Mouse (Mus musculus): ENCODE measurements at regions not wholly inside any gene's neighbourhood (a gene's known extent, or its start where the extent isn't known, plus 50 kb on each side); places are given as distances from the start of the nearest gene placed in this dataset.

DNA sequence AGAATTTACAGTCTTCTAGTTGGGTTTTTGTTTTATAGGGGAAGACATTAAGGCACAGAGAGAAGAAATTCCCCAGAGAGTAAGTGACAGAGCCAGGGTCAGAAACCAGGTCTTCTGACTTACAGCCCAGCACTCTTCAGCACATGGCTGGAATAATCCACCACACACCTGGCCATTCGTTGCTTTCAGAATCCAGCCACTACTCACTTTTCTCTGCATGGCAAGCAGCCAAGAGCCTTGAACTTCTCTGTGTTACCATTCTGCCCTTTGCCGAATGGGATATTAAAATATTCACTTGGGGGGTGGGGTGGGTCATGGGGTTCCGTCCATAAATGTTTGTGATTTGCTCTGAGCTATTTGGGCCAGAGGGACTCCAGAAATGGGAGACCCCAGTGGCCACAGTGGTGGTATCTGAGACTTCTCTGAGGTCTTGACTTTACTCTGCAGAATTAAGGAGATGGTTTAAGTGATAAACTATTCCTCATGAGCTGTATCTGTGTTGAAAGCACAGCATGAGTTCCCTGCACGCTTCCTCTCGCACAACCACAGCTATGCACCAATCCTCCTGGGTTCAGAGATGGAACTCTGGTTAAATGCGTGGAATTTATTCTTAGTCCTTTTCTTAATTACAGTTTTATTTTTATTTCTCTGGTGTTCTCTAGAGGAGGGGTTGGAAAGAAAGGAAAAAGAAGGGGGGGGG is 488.9 kb upstream of the Tnc start:
- no peak overlapping the region for H3K27ac ChIP-seq (replicated peaks; ENCODE audit: low read depth, low read length)
- H3K9ac ChIP-seq (ENCODE audit: low read depth, low read length, severe bottlenecking): no peak overlapping the region
- DNase-seq (ENCODE audit: low spot score): peak; percentile 52
- no peaks in the 10 kb centered on the region for H3K9me3 ChIP-seq (ENCODE audit: control insufficient read depth, low read length)
- WGBS: 35% methylated on average over 6 of the region's 6 CpGs
- H3K4me2 ChIP-seq (replicated peaks; ENCODE audit: low read depth, low read length, severe bottlenecking): no peak overlapping the region
- no peak overlapping the region for H3K4me3 ChIP-seq (replicated peaks; ENCODE audit: low read length)
- no peaks in the 10 kb centered on the region for H3K36me3 ChIP-seq (ENCODE audit: control insufficient read depth, insufficient read depth, low read length)
- peak; percentile 57 for ATAC-seq (ENCODE audit: low FRiP score, low read depth)
- H3K4me1 ChIP-seq (ENCODE audit: control insufficient read depth, insufficient read depth, low read length): peaks cover 10% of the 10 kb centered on the region; the same call in 1 of the 2 replicates
- no peaks in the 10 kb centered on the region for H3K27me3 ChIP-seq (ENCODE audit: control insufficient read depth, insufficient read depth, low read length)
- TF ChIP-seq POLR2A (IDR thresholded peaks at IDR 0.05; ENCODE audit: borderline replicate concordance, extremely low read depth, insufficient read depth, insufficient read length): no peak

DNA sequence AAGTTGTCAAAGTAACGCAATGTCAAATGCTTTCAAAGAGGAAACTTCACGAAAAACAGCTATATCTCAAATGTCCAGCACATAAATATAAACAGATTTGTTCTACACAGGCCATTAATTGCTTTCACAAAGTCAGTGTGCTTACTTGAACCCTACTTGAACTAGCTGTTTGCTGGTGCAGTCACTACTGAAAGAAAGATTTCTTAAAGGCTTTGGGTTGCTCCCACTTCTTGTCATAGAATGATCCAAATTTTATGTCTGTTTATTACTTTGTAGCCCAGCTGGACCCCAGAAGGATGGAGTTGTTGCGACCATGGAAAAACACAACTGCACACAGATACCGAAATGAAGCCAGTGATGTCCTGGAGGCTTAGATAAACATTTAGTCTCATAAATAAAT is 491.2 kb upstream of the Tnc start:
- DNase-seq (ENCODE audit: low spot score) (no peak), ATAC-seq (ENCODE audit: low FRiP score, low read depth) (no peak)
- no peak overlapping the region for H3K4me2 ChIP-seq (replicated peaks; ENCODE audit: low read depth, low read length, severe bottlenecking)
- H3K4me1 ChIP-seq (ENCODE audit: control insufficient read depth, insufficient read depth, low read length): peaks cover 10% of the 10 kb centered on the region; the same call in 1 of the 2 replicates
- no peaks in the 10 kb centered on the region for H3K36me3 ChIP-seq (ENCODE audit: control insufficient read depth, insufficient read depth, low read length)
- H3K4me3 ChIP-seq (replicated peaks; ENCODE audit: low read length): no peak overlapping the region
- H3K9me3 ChIP-seq (ENCODE audit: control insufficient read depth, low read length): no peaks in the 10 kb centered on the region
- no peak overlapping the region for H3K27ac ChIP-seq (replicated peaks; ENCODE audit: low read depth, low read length)
- 87% methylated on average over 4 of the region's 4 CpGs for WGBS
- no peak overlapping the region for H3K9ac ChIP-seq (ENCODE audit: low read depth, low read length, severe bottlenecking)
- no peak for TF ChIP-seq POLR2A (IDR thresholded peaks at IDR 0.05; ENCODE audit: borderline replicate concordance, extremely low read depth, insufficient read depth, insufficient read length)
- no peaks in the 10 kb centered on the region for H3K27me3 ChIP-seq (ENCODE audit: control insufficient read depth, insufficient read depth, low read length)

DNA sequence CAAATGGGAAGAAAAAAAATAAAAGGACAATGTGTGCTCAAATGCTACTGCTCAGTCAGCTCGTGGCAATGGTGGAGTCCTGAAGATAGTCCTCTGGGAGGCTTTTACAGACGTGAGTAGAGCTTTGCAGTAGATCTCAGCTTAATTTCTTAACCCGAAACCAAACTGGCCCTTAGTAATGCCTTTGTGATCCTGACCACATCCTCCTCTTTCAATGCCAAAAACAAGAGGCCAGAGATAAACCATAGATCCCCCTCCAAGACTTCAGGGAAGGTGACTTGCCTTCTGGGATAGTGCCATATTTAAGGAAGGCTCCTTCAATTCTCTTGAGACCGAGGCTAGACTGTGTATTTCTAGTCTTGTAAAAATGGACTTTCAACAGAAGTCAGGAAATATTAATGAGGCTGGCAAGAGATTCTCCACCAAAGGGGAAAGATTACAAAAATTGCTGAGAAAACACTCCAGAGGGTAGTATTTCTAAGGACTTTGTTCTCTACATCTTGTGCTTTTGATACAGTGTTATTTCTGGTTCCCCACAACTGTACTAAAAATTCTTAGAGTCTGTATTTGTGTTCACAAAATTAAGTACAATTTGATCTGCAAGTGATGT is 497.9 kb upstream of the Tnc start:
- H3K9me3 ChIP-seq (ENCODE audit: control insufficient read depth, low read length): no peaks in the 10 kb centered on the region
- 75% methylated on average over 4 of the region's 4 CpGs for WGBS
- no peak overlapping the region for H3K4me2 ChIP-seq (replicated peaks; ENCODE audit: low read depth, low read length, severe bottlenecking)
- H3K27ac ChIP-seq (replicated peaks; ENCODE audit: low read depth, low read length): no peak overlapping the region
- DNase-seq (ENCODE audit: low spot score): no peak
- no peak for TF ChIP-seq POLR2A (IDR thresholded peaks at IDR 0.05; ENCODE audit: borderline replicate concordance, extremely low read depth, insufficient read depth, insufficient read length)
- no peaks in the 10 kb centered on the region for H3K27me3 ChIP-seq (ENCODE audit: control insufficient read depth, insufficient read depth, low read length)
- no peak overlapping the region for H3K9ac ChIP-seq (ENCODE audit: low read depth, low read length, severe bottlenecking)
- H3K4me3 ChIP-seq (replicated peaks; ENCODE audit: low read length): no peak overlapping the region
- ATAC-seq (ENCODE audit: low FRiP score, low read depth): no peak
- H3K36me3 ChIP-seq (ENCODE audit: control insufficient read depth, insufficient read depth, low read length): no peaks in the 10 kb centered on the region
- H3K4me1 ChIP-seq (ENCODE audit: control insufficient read depth, insufficient read depth, low read length): no peaks in the 10 kb centered on the region

DNA sequence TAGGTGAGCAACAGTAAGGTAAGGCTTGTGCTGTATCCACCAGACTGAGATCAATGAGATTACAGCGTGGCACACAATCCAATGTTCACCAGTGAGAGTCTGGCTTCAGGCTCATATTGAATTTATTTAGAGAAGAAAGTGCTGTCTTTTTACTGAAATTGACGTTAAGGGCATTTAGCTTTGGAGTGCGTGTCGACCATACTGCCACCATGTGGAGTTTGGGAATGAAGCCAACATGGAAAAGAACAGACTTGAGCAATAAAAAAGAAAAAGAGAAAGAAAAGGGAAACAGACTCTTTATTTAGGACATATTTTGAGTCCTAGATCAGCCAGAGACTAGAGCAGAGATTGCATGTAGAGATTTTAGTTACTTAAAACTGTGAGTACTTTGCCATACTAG is 499.6 kb upstream of the Tnc start:
- Histone ChIP-seq H3K4me2 (replicated peaks; ENCODE audit: low read depth, low read length, severe bottlenecking) (no peak overlapping the region), H3K27ac (replicated peaks; ENCODE audit: low read depth, low read length) (no peak overlapping the region), H3K4me3 (replicated peaks; ENCODE audit: low read length) (no peak overlapping the region), H3K4me1 (ENCODE audit: control insufficient read depth, insufficient read depth, low read length) (no peaks in the 10 kb centered on the region), H3K36me3 (ENCODE audit: control insufficient read depth, insufficient read depth, low read length) (no peaks in the 10 kb centered on the region), H3K9me3 (ENCODE audit: control insufficient read depth, low read length) (no peaks in the 10 kb centered on the region), H3K27me3 (ENCODE audit: control insufficient read depth, insufficient read depth, low read length) (no peaks in the 10 kb centered on the region), H3K9ac (ENCODE audit: low read depth, low read length, severe bottlenecking) (no peak overlapping the region)
- DNase-seq (ENCODE audit: low spot score): no peak
- TF ChIP-seq POLR2A (IDR thresholded peaks at IDR 0.05; ENCODE audit: borderline replicate concordance, extremely low read depth, insufficient read depth, insufficient read length): no peak
- WGBS: 30% methylated on average over 4 of the region's 4 CpGs
- ATAC-seq (ENCODE audit: low FRiP score, low read depth): no peak

GRCm38 (mm10) chr4:64562511-64562910 is 515.7 kb upstream of the Tnc start:
- Histone ChIP-seq H3K36me3 (ENCODE audit: control insufficient read depth, insufficient read depth, low read length) (no peaks in the 10 kb centered on the region), H3K4me2 (replicated peaks; ENCODE audit: low read depth, low read length, severe bottlenecking) (no peak overlapping the region), H3K9ac (ENCODE audit: low read depth, low read length, severe bottlenecking) (no peak overlapping the region), H3K27me3 (ENCODE audit: control insufficient read depth, insufficient read depth, low read length) (no peaks in the 10 kb centered on the region), H3K4me1 (ENCODE audit: control insufficient read depth, insufficient read depth, low read length) (no peaks in the 10 kb centered on the region), H3K9me3 (ENCODE audit: control insufficient read depth, low read length) (no peaks in the 10 kb centered on the region), H3K27ac (replicated peaks; ENCODE audit: low read depth, low read length) (no peak overlapping the region), H3K4me3 (replicated peaks; ENCODE audit: low read length) (no peak overlapping the region)
- 92% methylated on average over 1 of the region's 1 CpGs for WGBS
- no peak for TF ChIP-seq POLR2A (IDR thresholded peaks at IDR 0.05; ENCODE audit: borderline replicate concordance, extremely low read depth, insufficient read depth, insufficient read length)
- DNase-seq (ENCODE audit: low spot score): no peak
- ATAC-seq (ENCODE audit: low FRiP score, low read depth): no peak

All from limb, embryonic 14.5 days (tissue).